Mouse (Mus musculus) ES-Bruce4 (cell line): ENCODE data around the gene Tlx2.

ENCODE experiments used
- CTCF ChIP-seq: IDR thresholded peaks from one replicate; pipeline ENCODE4 v1.8.1; 2011; ENCODE audit warnings: low read depth, low read length
- EP300 ChIP-seq: IDR thresholded peaks from 2 replicates; pipeline ENCODE4 v1.6.1; 2011; ENCODE audit warnings: low read depth, low read length; ENCODE audit not compliant: insufficient read depth

DNA sequence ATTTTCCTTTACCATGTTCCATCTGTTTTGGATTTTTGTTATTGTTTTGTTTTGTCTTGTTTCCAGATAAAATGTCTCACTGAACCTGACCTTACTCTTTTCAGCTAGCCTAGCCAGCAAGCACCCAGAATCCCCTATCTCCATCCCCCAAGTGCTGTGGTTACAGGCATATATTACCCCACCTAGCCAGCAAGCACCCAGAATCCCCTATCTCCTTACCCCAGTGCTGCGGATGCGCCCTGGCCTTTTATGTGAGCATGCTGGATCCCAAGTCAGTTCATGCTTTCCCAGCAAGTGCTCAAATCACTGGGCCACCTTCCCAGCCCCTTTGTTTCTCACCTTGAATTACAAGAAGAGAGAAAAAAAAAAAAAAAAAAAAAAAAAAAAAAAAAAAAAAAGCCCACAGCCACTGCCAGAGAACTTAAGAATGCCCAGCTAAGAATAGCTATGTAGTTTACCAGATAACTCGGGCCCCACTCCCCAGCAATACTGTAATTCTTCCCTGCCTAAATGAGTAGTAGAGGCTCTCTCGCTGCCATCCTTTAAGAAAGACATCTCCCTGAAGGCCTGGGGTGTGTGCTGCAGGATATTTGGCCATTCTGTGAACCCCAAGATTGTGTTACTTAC is 41.5 kb upstream of the Tlx2 start:
- TF ChIP-seq CTCF (no peak), EP300 (no peak)
